Mouse (Mus musculus): ENCODE measurements around the gene Bend5. TPM values are rescaled to one million over a fixed set of nuclear protein-coding genes. Genes with fewer than 3 reads are reported as not detected.
A peak's percentile ranks its signal among the peaks of the same experiment; 100 is the strongest.

Bend5 gene
- total and polyA plus RNA-seq, 2 experiments from 2014 or later, result 7.9 to 13.8 TPM

DNA sequence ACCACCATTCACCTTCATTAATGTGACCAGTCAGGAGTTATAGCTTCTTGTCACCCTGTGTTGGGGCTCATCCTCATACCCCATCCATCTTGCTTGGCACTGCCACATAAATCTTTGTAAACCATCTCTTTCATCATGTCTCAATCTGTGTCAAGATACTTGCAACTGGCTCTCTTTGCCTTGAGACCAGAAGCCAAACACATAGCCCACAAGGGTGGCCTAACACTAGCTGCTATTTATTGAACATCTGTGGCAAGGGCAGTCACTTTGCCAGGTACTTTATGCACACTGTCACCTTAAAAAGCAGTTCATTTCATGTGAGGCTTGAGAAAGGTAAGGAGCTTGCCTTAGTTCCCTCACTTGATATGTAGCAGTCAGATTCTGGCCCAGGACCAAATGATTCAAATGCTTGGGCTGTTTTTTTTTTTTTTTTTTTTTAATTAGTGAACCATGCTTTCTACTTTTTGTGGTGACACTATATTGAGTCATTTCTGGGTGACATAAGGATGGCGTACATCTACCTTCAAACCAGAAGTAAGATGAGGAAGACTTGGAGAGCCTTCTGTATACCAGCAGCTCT, 9.7 kb downstream of the Bend5 start:
- H3K27ac ChIP-seq (ENCODE audit: low read depth), result no peak overlapping the region
- no peak for DNase-seq (ENCODE audit: low spot score)
- H3K4me1 ChIP-seq (ENCODE audit: control insufficient read depth, insufficient read depth), result peaks cover 6% of the 10 kb centered on the region; the same call in 1 of the 2 replicates
- no peaks in the 10 kb centered on the region for H3K27me3 ChIP-seq (ENCODE audit: control insufficient read depth, insufficient read depth, low read length)
- no peak overlapping the region for H3K9ac ChIP-seq (replicated peaks; ENCODE audit: low read depth, low read length)
- H3K4me3 ChIP-seq (ENCODE audit: low read depth, low read length), result no peak overlapping the region
- no peak for TF ChIP-seq EP300 (IDR thresholded peaks at IDR 0.05; ENCODE audit: low read depth)
- no peak for TF ChIP-seq CTCF (IDR thresholded peaks at IDR 0.05; ENCODE audit: low read depth)
- 86% methylated on average over 1 of the region's 1 CpGs for WGBS
- no peaks in the 10 kb centered on the region for H3K36me3 ChIP-seq (replicated peaks; ENCODE audit: control insufficient read depth, insufficient read depth, low read length)
- no peaks in the 10 kb centered on the region for H3K9me3 ChIP-seq (replicated peaks; ENCODE audit: control insufficient read depth, low read length)
- H3K4me2 ChIP-seq (ENCODE audit: low read depth, low read length), result no peak overlapping the region
- ATAC-seq (ENCODE audit: insufficient read depth, low read depth), result no peak

DNA sequence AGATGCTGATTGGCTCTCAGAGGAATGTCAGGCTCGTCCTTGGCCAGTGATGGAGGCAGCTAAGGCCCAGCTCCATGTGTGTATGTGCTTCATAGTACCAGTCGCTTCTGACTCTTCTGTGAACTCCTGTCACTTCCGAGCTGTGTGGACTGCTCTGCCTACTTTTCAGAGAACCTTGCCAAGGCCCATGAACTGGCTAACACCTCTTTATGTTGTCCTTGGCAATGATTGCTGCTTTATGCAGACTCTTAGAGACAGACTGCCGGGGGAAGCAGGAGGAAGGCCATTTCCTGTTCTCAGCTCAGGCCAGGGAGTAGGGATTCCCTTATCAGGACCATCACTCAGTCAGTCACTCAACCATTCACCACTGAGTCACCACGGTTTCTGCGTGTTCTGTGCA, 10.4 kb downstream of the Bend5 start:
- Histone ChIP-seq H3K4me2 (ENCODE audit: low read depth, low read length) (no peak overlapping the region), H3K27ac (ENCODE audit: low read depth) (no peak overlapping the region), H3K9me3 (replicated peaks; ENCODE audit: control insufficient read depth, low read length) (no peaks in the 10 kb centered on the region), H3K4me3 (ENCODE audit: low read depth, low read length) (no peak overlapping the region), H3K27me3 (ENCODE audit: control insufficient read depth, insufficient read depth, low read length) (no peaks in the 10 kb centered on the region), H3K4me1 (ENCODE audit: control insufficient read depth, insufficient read depth) (peaks cover 6% of the 10 kb centered on the region; the same call in 1 of the 2 replicates), H3K9ac (replicated peaks; ENCODE audit: low read depth, low read length) (no peak overlapping the region), H3K36me3 (replicated peaks; ENCODE audit: control insufficient read depth, insufficient read depth, low read length) (no peaks in the 10 kb centered on the region)
- TF ChIP-seq EP300 (IDR thresholded peaks at IDR 0.05; ENCODE audit: low read depth) (no peak), CTCF (IDR thresholded peaks at IDR 0.05; ENCODE audit: low read depth) (no peak)
- DNase-seq (ENCODE audit: low spot score) (peak; percentile 66), ATAC-seq (ENCODE audit: insufficient read depth, low read depth) (peak; percentile 73)
- WGBS, result 35% methylated on average over 6 of the region's 6 CpGs

DNA sequence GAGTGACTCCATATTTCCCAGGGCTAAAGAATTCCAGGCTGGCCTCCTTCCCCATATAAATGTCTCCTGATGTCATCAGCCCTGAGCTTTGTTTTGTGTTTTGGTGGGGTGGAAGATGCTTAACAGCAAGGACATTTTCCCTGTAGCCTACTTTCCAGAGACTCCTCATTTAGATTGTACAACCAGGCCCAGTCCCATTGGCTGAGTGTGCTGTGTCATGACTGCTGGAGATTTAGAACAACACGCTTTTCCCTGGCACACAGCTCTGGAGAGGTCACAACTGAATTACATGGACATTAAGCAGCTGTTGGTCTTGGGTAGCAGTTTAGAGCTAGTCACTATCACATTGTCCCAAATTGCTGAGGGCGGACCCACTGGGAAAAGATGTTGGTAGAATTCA, 16.4 kb downstream of the Bend5 start:
- H3K4me2 ChIP-seq (ENCODE audit: low read depth, low read length), result no peak overlapping the region
- no peak for DNase-seq (ENCODE audit: low spot score)

DNA sequence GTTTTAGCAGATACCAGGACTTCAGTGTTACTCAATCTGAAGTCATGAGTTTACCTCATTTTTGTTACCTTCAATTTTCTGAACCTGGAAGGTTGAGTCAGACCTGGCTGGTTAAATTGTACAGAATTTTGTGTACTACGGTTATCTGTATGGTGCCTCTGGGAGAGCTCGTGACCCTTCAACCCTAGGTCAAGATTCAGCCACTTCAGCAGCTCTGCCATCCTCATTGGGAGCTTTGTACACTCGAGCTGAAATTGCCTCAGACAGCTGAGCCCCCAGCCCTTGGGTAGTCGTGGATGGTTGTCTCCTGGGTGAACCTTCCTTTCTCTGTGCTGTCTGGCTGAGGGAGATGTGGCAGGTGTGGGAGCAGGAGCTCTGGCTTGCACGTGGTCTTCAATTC, 17.2 kb downstream of the Bend5 start:
- no peak overlapping the region for H3K4me2 ChIP-seq (ENCODE audit: low read depth, low read length)
- H3K27me3 ChIP-seq (ENCODE audit: control insufficient read depth, insufficient read depth, low read length), result no peaks in the 10 kb centered on the region
- WGBS, result 73% methylated on average over 5 of the region's 5 CpGs
- peaks cover 16% of the 10 kb centered on the region for H3K36me3 ChIP-seq (replicated peaks; ENCODE audit: control insufficient read depth, insufficient read depth, low read length)
- no peaks in the 10 kb centered on the region for H3K4me1 ChIP-seq (ENCODE audit: control insufficient read depth, insufficient read depth)
- no peak overlapping the region for H3K4me3 ChIP-seq (ENCODE audit: low read depth, low read length)
- no peak overlapping the region for H3K9ac ChIP-seq (replicated peaks; ENCODE audit: low read depth, low read length)
- no peak for DNase-seq (ENCODE audit: low spot score)
- TF ChIP-seq EP300 (IDR thresholded peaks at IDR 0.05; ENCODE audit: low read depth) (no peak), CTCF (IDR thresholded peaks at IDR 0.05; ENCODE audit: low read depth) (no peak)
- ATAC-seq (ENCODE audit: insufficient read depth, low read depth), result no peak
- no peaks in the 10 kb centered on the region for H3K9me3 ChIP-seq (replicated peaks; ENCODE audit: control insufficient read depth, low read length)
- H3K27ac ChIP-seq (ENCODE audit: low read depth), result no peak overlapping the region

More for the DNA sequence above, 16.4 kb downstream of the Bend5 start:
- TF ChIP-seq EP300 (IDR thresholded peaks at IDR 0.05; ENCODE audit: low read depth), result no peak
- no peak for TF ChIP-seq CTCF (IDR thresholded peaks at IDR 0.05; ENCODE audit: low read depth)
- Histone ChIP-seq H3K9ac (replicated peaks; ENCODE audit: low read depth, low read length) (no peak overlapping the region), H3K9me3 (replicated peaks; ENCODE audit: control insufficient read depth, low read length) (no peaks in the 10 kb centered on the region), H3K4me3 (ENCODE audit: low read depth, low read length) (no peak overlapping the region), H3K4me1 (ENCODE audit: control insufficient read depth, insufficient read depth) (no peaks in the 10 kb centered on the region), H3K27me3 (ENCODE audit: control insufficient read depth, insufficient read depth, low read length) (no peaks in the 10 kb centered on the region), H3K27ac (ENCODE audit: low read depth) (no peak overlapping the region), H3K36me3 (replicated peaks; ENCODE audit: control insufficient read depth, insufficient read depth, low read length) (peaks cover 15% of the 10 kb centered on the region)
- peak; percentile 44; the same call in 1 of the 2 replicates for ATAC-seq (ENCODE audit: insufficient read depth, low read depth)
- WGBS, result 86% methylated on average over 2 of the region's 2 CpGs

DNA sequence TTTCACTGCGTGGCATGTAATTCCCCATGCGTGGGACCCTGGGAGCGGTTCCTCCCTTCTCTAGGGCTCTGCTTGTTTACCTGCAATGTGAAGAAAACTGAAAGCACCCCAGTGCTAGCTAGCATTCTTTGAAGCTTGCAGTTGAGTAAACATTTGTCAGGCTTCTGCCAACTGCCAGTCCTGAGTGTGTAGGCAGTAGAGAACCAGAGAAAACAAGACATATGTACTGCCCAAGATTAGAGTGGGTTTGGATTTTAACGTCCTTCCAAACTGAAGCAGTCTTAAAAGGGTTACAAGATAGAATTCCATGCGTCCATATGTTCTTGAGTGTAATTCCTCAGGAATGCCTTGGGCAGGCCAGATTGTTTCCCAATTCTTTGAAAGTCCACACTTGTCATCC, 17.6 kb downstream of the Bend5 start:
- TF ChIP-seq EP300 (IDR thresholded peaks at IDR 0.05; ENCODE audit: low read depth), result no peak
- TF ChIP-seq CTCF (IDR thresholded peaks at IDR 0.05; ENCODE audit: low read depth), result no peak
- Histone ChIP-seq H3K9me3 (replicated peaks; ENCODE audit: control insufficient read depth, low read length) (no peaks in the 10 kb centered on the region), H3K36me3 (replicated peaks; ENCODE audit: control insufficient read depth, insufficient read depth, low read length) (peaks cover 16% of the 10 kb centered on the region), H3K4me1 (ENCODE audit: control insufficient read depth, insufficient read depth) (no peaks in the 10 kb centered on the region), H3K4me3 (ENCODE audit: low read depth, low read length) (no peak overlapping the region), H3K9ac (replicated peaks; ENCODE audit: low read depth, low read length) (no peak overlapping the region), H3K27ac (ENCODE audit: low read depth) (no peak overlapping the region), H3K27me3 (ENCODE audit: control insufficient read depth, insufficient read depth, low read length) (no peaks in the 10 kb centered on the region), H3K4me2 (ENCODE audit: low read depth, low read length) (no peak overlapping the region)
- no peak for DNase-seq (ENCODE audit: low spot score)
- 87% methylated on average over 5 of the region's 5 CpGs for WGBS
- ATAC-seq (ENCODE audit: insufficient read depth, low read depth), result no peak

DNA sequence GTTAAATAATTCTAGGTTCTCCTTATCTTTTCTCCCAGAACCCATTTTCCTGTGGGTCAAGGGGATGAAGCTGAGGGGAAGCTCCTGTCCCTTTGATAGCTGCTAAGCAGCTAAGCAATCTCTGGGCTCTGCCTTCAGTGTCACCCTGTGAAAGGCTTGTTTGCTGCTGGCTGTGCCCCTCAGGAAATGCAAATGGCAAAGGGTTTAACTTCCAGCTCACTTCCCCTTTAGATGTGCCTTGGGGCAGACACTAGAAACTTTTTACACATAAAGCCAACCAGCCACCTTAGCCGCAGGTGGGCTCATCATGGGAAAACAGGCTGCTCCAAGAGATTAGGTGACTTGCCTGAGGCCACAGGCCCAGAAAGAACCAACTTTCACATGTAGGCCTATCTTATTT, 26.9 kb downstream of the Bend5 start:
- no peak overlapping the region for H3K4me3 ChIP-seq (ENCODE audit: low read depth, low read length)
- H3K36me3 ChIP-seq (replicated peaks; ENCODE audit: control insufficient read depth, insufficient read depth, low read length), result no peaks in the 10 kb centered on the region
- no peaks in the 10 kb centered on the region for H3K9me3 ChIP-seq (replicated peaks; ENCODE audit: control insufficient read depth, low read length)
- TF ChIP-seq CTCF (IDR thresholded peaks at IDR 0.05; ENCODE audit: low read depth) (no peak), EP300 (IDR thresholded peaks at IDR 0.05; ENCODE audit: low read depth) (no peak)
- H3K9ac ChIP-seq (replicated peaks; ENCODE audit: low read depth, low read length), result no peak overlapping the region
- WGBS, result 85% methylated on average over 1 of the region's 1 CpGs
- no peaks in the 10 kb centered on the region for H3K27me3 ChIP-seq (ENCODE audit: control insufficient read depth, insufficient read depth, low read length)
- H3K4me2 ChIP-seq (ENCODE audit: low read depth, low read length), result no peak overlapping the region
- ATAC-seq (ENCODE audit: insufficient read depth, low read depth) (no peak), DNase-seq (ENCODE audit: low spot score) (no peak)
- no peak overlapping the region for H3K27ac ChIP-seq (ENCODE audit: low read depth)
- H3K4me1 ChIP-seq (ENCODE audit: control insufficient read depth, insufficient read depth), result peaks cover 16% of the 10 kb centered on the region

Data from heart, postnatal 0 days (tissue).